Mouse (Mus musculus) urinary bladder, postnatal 36 days (tissue): ENCODE results near the gene Gm9922.

Experiments
- DNase-seq, 2 experiments: peaks; one replicate each; pipeline ENCODE4 v3.0.0; 2022; ENCODE audit warnings: low spot score in 2 of 2, mixed read lengths in 1 of 2

Gm9922 gene

DNA sequence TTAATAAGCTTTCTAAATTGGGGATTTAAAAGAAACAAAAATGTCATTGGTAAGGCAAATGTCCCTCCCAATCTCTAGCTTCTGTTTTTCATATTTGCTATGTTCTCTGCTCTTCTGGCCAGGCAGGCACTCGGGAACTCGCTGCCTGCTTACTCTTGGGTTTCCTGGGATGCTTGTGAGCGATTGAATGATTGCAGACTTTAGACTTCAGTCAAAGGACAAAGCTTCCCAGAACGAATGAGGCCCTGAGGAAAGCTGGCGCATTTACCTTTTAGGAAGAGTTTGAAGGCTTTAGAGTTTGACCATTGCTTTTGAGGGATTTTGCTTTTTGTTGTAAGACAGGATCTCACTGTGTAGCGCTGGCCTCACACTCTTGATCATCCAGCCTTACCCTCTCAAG lies 41.9 kb downstream of the Gm9922 start:
- DNase-seq, result no peak
